Mouse (Mus musculus) bone marrow, adult 2 months (tissue): ENCODE measurements at regions not wholly inside any gene's neighbourhood (a gene's known extent, or its start where the extent isn't known, plus 50 kb on each side); places are given as distances from the start of the nearest gene placed in this dataset.

ENCODE experiments used
- H3K27ac ChIP-seq: fragments of 200-500 bp; 2 replicates; pipeline ENCODE4 v1.5.1; 2012; ENCODE audit warnings: low read depth, mild to moderate bottlenecking, control low read depth, inconsistent platforms, low read length; ENCODE audit not compliant: control insufficient read depth, poor library complexity, insufficient read depth
- H3K4me1 ChIP-seq: fragments of 200-500 bp; 2 replicates; pipeline ENCODE4 v1.6.1; 2011; ENCODE audit warnings: low read length; ENCODE audit not compliant: control insufficient read depth, insufficient read depth
- H3K4me3 ChIP-seq: fragments of 200-500 bp; replicated peaks from 2 replicates; pipeline ENCODE3; 2011; ENCODE audit warnings: mild to moderate bottlenecking, low read depth, low read length, control low read depth; ENCODE audit not compliant: control insufficient read depth
- CTCF ChIP-seq: fragments of 200-500 bp; IDR thresholded peaks from 2 replicates; pipeline ENCODE4 v1.5.1; 2011; ENCODE audit warnings: low read length, control low read depth; ENCODE audit not compliant: control insufficient read depth, insufficient read depth
- POLR2A ChIP-seq: fragments of 200-500 bp; IDR thresholded peaks from 2 replicates; pipeline ENCODE4 v1.6.1; 2011; ENCODE audit warnings: low read depth, mild to moderate bottlenecking, control low read depth, low read length, borderline replicate concordance; ENCODE audit not compliant: control insufficient read depth
- WGBS: fragments of 180-500 bp; shearing (Covaris S2); methylation state at CpG from one replicate; pipeline ENCODE4 v1.1.7; 2018; 5-methylcytosine and 5-hydroxymethylcytosine counted together

GRCm38 (mm10) chr9:61189295-61189694 is 182.9 kb upstream of the Tle3 start:
- TF ChIP-seq POLR2A, result no peak
- no peak for TF ChIP-seq CTCF
- H3K4me3 ChIP-seq, result no peak overlapping the region
- H3K27ac ChIP-seq, result no peak overlapping the region
- 86% methylated on average over 8 of the region's 8 CpGs for WGBS
- no peaks in the 10 kb centered on the region for H3K4me1 ChIP-seq

- Histone ChIP-seq H3K27ac (no peak overlapping the region), H3K4me1 (no peaks in the 10 kb centered on the region), H3K4me3 (no peak overlapping the region)
- 79% methylated on average over 4 of the region's 4 CpGs for WGBS
- no peak for TF ChIP-seq CTCF
- TF ChIP-seq POLR2A, result no peak
These were observed 173.0 kb upstream of the Tle3 start for GRCm38 (mm10) chr9:61199077-61199753.

GRCm38 (mm10) chr9:61199891-61200290 is 172.3 kb upstream of the Tle3 start:
- no peak overlapping the region for H3K27ac ChIP-seq
- TF ChIP-seq POLR2A (no peak), CTCF (no peak)
- no peaks in the 10 kb centered on the region for H3K4me1 ChIP-seq
- no peak overlapping the region for H3K4me3 ChIP-seq
- WGBS, result 68% methylated on average over 8 of the region's 8 CpGs

GRCm38 (mm10) chr9:61200295-61200955 is 171.7 kb upstream of the Tle3 start:
- no peak for TF ChIP-seq CTCF
- TF ChIP-seq POLR2A, result no peak
- 54% methylated on average over 5 of the region's 5 CpGs for WGBS
- Histone ChIP-seq H3K4me1 (no peaks in the 10 kb centered on the region), H3K27ac (no peak overlapping the region), H3K4me3 (no peak overlapping the region)

- 84% methylated on average over 8 of the region's 8 CpGs for WGBS
- no peak overlapping the region for H3K4me3 ChIP-seq
- TF ChIP-seq POLR2A, result no peak
- TF ChIP-seq CTCF, result no peak
- no peaks in the 10 kb centered on the region for H3K4me1 ChIP-seq
- H3K27ac ChIP-seq, result no peak overlapping the region
These were observed 167.1 kb upstream of the Tle3 start for GRCm38 (mm10) chr9:61205049-61205448.

GRCm38 (mm10) chr9:61206725-61207365 is 165.3 kb upstream of the Tle3 start:
- no peaks in the 10 kb centered on the region for H3K4me1 ChIP-seq
- no peak overlapping the region for H3K27ac ChIP-seq
- 77% methylated on average over 13 of the region's 13 CpGs for WGBS
- no peak for TF ChIP-seq CTCF
- TF ChIP-seq POLR2A, result no peak
- H3K4me3 ChIP-seq, result no peak overlapping the region

GRCm38 (mm10) chr9:61207423-61208150 is 164.6 kb upstream of the Tle3 start:
- 87% methylated on average over 13 of the region's 13 CpGs for WGBS
- no peak for TF ChIP-seq CTCF
- TF ChIP-seq POLR2A, result no peak
- no peaks in the 10 kb centered on the region for H3K4me1 ChIP-seq
- H3K27ac ChIP-seq, result no peak overlapping the region
- no peak overlapping the region for H3K4me3 ChIP-seq

- Histone ChIP-seq H3K4me3 (no peak overlapping the region), H3K27ac (no peak overlapping the region), H3K4me1 (no peaks in the 10 kb centered on the region; the same call in 1 of the 2 replicates)
- TF ChIP-seq CTCF (no peak), POLR2A (no peak)
- 60% methylated on average over 4 of the region's 4 CpGs for WGBS
These were observed 160.5 kb upstream of the Tle3 start for GRCm38 (mm10) chr9:61211627-61212026.
